Comparison of ENCODE assay signal across 12 mouse cellular contexts in the genomic region with DNA sequence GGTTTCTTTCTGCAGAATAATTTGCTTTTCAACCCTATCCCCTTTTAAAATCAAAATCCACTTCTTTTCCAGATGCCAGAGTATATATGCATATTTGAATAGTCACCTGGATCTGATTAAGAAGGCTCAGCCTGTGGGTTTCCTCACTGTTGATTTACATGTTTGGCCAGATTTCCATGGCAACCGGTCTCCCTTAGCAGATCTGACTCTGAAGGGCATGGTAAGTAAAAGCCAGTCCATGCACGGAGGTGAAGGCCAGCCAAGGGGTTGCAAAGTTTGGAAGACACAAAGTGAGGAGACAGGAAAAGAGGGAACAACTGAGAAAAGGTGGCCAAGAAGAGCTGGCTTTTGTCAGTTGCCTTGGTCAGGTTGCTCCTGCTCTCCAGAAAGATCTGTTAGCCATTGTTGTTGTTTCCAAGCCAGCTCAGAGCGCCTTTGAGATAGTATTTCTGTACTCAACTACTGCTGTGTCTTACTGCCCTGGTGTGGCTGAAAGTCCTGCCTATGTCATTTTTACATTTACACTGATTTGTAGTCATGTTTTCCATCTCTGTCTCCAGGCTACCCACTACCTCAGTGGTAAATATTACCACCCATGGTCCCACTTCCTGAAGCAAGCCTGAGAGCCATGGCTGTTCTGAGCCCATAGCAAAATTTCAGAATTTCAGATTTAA.
A peak's percentile ranks its signal among the peaks of the same experiment; 100 is the strongest.
DNase-seq lines count a peak whose midpoint lies in the region; ATAC-seq and TF ChIP-seq lines count a peak whose summit lies in the region.
"Had no signal": no experiment of that assay in that cellular context is flagged by ENCODE, and none has a peak within 500 bp of the region (broad histone marks: within the 10 kb centered on the region; RNA-seq: fewer than 3 reads in every experiment).

No protein-coding gene starts in this region.

- H3K4me3 ChIP-seq in hindbrain, postnatal 0 days (ENCODE audit: low read length): no peak overlapping the region
- H3K4me3 ChIP-seq in hindbrain, embryonic 14.5 days (replicated peaks; ENCODE audit: low read length): no peak overlapping the region
- no peak overlapping the region for H3K4me3 ChIP-seq in limb, embryonic 10.5 days
- H3K4me3 ChIP-seq: forebrain, embryonic 15.5 days; hindbrain, embryonic 13.5 days had no signal

- ATAC-seq in hindbrain, postnatal 0 days: no peak
- no peak for ATAC-seq in hindbrain, embryonic 14.5 days (ENCODE audit: low FRiP score)
- ATAC-seq: forebrain, embryonic 15.5 days had no signal

- no peak for TF ChIP-seq CTCF in hindbrain, postnatal 0 days (IDR thresholded peaks at IDR 0.05; ENCODE audit: low read depth)

- DNase-seq in hindbrain, postnatal 0 days (ENCODE audit: low spot score): peak; percentile 50
- no peak for DNase-seq in hindbrain, embryonic 14.5 days (ENCODE audit: low spot score)
- peak; percentile 97 for DNase-seq in NIH3T3 (ENCODE audit: low read depth)
- peak; percentile 83 for DNase-seq in embryo, embryonic 10.5 days (ENCODE audit: low spot score)
- peak; percentile 74 for DNase-seq in limb, embryonic 10.5 days (ENCODE audit: low spot score)
- DNase-seq in cerebellum, adult 9-10 months: no peak
- no peak for DNase-seq in layer of hippocampus, adult 8-10 months (ENCODE audit: low spot score in 2 of 2)
- DNase-seq in retina, postnatal 1 day: no peak
- DNase-seq: cerebellum, adult 2 months; left cerebral cortex, postnatal 4 days had no signal

- WGBS in hindbrain, postnatal 0 days: 62% methylated on average over 3 of the region's 3 CpGs
- 68% methylated on average over 3 of the region's 3 CpGs for WGBS in hindbrain, embryonic 14.5 days
- 58% methylated on average over 3 of the region's 3 CpGs for WGBS in limb, embryonic 10.5 days

- no peak overlapping the region for H3K4me2 ChIP-seq in hindbrain, postnatal 0 days (ENCODE audit: low read depth, low read length)
- H3K4me2 ChIP-seq in hindbrain, embryonic 14.5 days (replicated peaks): no peak overlapping the region
- H3K4me2 ChIP-seq: forebrain, embryonic 15.5 days; hindbrain, embryonic 13.5 days had no signal

- no peaks in the 10 kb centered on the region for H3K4me1 ChIP-seq in hindbrain, postnatal 0 days (ENCODE audit: insufficient read depth, low read length)
- no peaks in the 10 kb centered on the region for H3K4me1 ChIP-seq in hindbrain, embryonic 14.5 days (replicated peaks; ENCODE audit: control insufficient read depth, insufficient read depth, low read length)
- H3K4me1 ChIP-seq in limb, embryonic 10.5 days: peaks cover 62% of the 10 kb centered on the region
- H3K4me1 ChIP-seq: forebrain, embryonic 15.5 days; hindbrain, embryonic 13.5 days had no signal

- H3K27me3 ChIP-seq in hindbrain, postnatal 0 days (ENCODE audit: insufficient read depth, low read length): no peaks in the 10 kb centered on the region
- no peaks in the 10 kb centered on the region for H3K27me3 ChIP-seq in hindbrain, embryonic 14.5 days (ENCODE audit: control insufficient read depth, insufficient read depth, low read length)
- H3K27me3 ChIP-seq in limb, embryonic 10.5 days (ENCODE audit: low read depth, poor library complexity, severe bottlenecking): no peaks in the 10 kb centered on the region
- H3K27me3 ChIP-seq: forebrain, embryonic 15.5 days; hindbrain, embryonic 13.5 days had no signal

- H3K9ac ChIP-seq in hindbrain, postnatal 0 days (replicated peaks; ENCODE audit: low read length): no peak overlapping the region
- no peak overlapping the region for H3K9ac ChIP-seq in hindbrain, embryonic 14.5 days
- H3K9ac ChIP-seq: forebrain, embryonic 15.5 days; hindbrain, embryonic 13.5 days had no signal

- no peak overlapping the region for H3K27ac ChIP-seq in hindbrain, postnatal 0 days
- no peak overlapping the region for H3K27ac ChIP-seq in hindbrain, embryonic 14.5 days
- H3K27ac ChIP-seq in limb, embryonic 10.5 days: peak overlapping the region; percentile 82
- H3K27ac ChIP-seq: forebrain, embryonic 15.5 days; hindbrain, embryonic 13.5 days had no signal

- no peaks in the 10 kb centered on the region for H3K9me3 ChIP-seq in hindbrain, postnatal 0 days (ENCODE audit: low read length)
- H3K9me3 ChIP-seq in hindbrain, embryonic 14.5 days (ENCODE audit: control insufficient read depth, low read length): no peaks in the 10 kb centered on the region
- H3K9me3 ChIP-seq in limb, embryonic 10.5 days (replicated peaks): no peaks in the 10 kb centered on the region
- H3K9me3 ChIP-seq: forebrain, embryonic 15.5 days; hindbrain, embryonic 13.5 days had no signal

- no peaks in the 10 kb centered on the region for H3K36me3 ChIP-seq in hindbrain, postnatal 0 days (ENCODE audit: insufficient read depth, low read length)
- H3K36me3 ChIP-seq in hindbrain, embryonic 14.5 days (replicated peaks; ENCODE audit: control insufficient read depth, insufficient read depth): no peaks in the 10 kb centered on the region
- no peaks in the 10 kb centered on the region for H3K36me3 ChIP-seq in limb, embryonic 10.5 days
- H3K36me3 ChIP-seq: forebrain, embryonic 15.5 days; hindbrain, embryonic 13.5 days had no signal

Comparison
In these comparisons a context has a peak if more than half of its experiments do, and no peak if none do; other contexts are left out.
1. DNase-seq: peak in hindbrain, postnatal 0 days (single experiment), NIH3T3 (single experiment), embryo, embryonic 10.5 days (single experiment) and limb, embryonic 10.5 days (single experiment); none in hindbrain, embryonic 14.5 days (single experiment), cerebellum, adult 9-10 months (single experiment), layer of hippocampus, adult 8-10 months (0 of 2) and retina, postnatal 1 day (single experiment).